Mouse (Mus musculus): ENCODE measurements around the gene Iqck. TPM values are rescaled to one million over a fixed set of nuclear protein-coding genes. Genes with fewer than 3 reads are reported as not detected.

Iqck gene
- total RNA-seq, 2 experiments from 2014 or later: 0.10 to 0.59 TPM

- DNase-seq: peak in 1 of 2 experiments; percentile 12
Observed at GRCm38 (mm10) chr7:118911571-118911970, 56.0 kb downstream of the Iqck start.

- peak in 1 of 2 experiments; percentile 7 for DNase-seq
Observed at GRCm38 (mm10) chr7:118912049-118912490, 56.5 kb downstream of the Iqck start.

GRCm38 (mm10) chr7:118914561-118915165, 59.1 kb downstream of the Iqck start:
- no peak for DNase-seq

- DNase-seq: no peak
Observed at GRCm38 (mm10) chr7:118919261-118920006, 63.9 kb downstream of the Iqck start.

- peak; percentile 19 to 63 for DNase-seq
Observed at GRCm38 (mm10) chr7:118922441-118923202, 67.1 kb downstream of the Iqck start.

- DNase-seq: no peak
Observed at GRCm38 (mm10) chr7:118925547-118925946, 70.0 kb downstream of the Iqck start.

- no peak for DNase-seq
Observed at GRCm38 (mm10) chr7:118926516-118927260, 71.1 kb downstream of the Iqck start.

GRCm38 (mm10) chr7:118927279-118927678, 71.7 kb downstream of the Iqck start:
- DNase-seq: no peak

GRCm38 (mm10) chr7:118928316-118928715, 72.8 kb downstream of the Iqck start:
- DNase-seq: no peak

- DNase-seq: no peak
Observed at GRCm38 (mm10) chr7:118928916-118929315, 73.4 kb downstream of the Iqck start.

GRCm38 (mm10) chr7:118929601-118930311, 74.2 kb downstream of the Iqck start:
- DNase-seq: peak; percentile 70 to 89

- DNase-seq: peak; percentile 12 to 45
Observed at GRCm38 (mm10) chr7:118931502-118932395, 76.2 kb downstream of the Iqck start.

- peak; percentile 82 to 86 for DNase-seq
Observed at GRCm38 (mm10) chr7:118935306-118935705, 79.8 kb downstream of the Iqck start.

GRCm38 (mm10) chr7:118936844-118937243, 81.3 kb downstream of the Iqck start:
- DNase-seq: no peak

GRCm38 (mm10) chr7:118937469-118938387, 82.2 kb downstream of the Iqck start:
- peak; percentile 37 to 48 for DNase-seq

- DNase-seq: no peak
Observed at GRCm38 (mm10) chr7:118942297-118942696, 86.7 kb downstream of the Iqck start.

GRCm38 (mm10) chr7:118943170-118943569, 87.6 kb downstream of the Iqck start:
- DNase-seq: no peak

- no peak for DNase-seq
Observed at GRCm38 (mm10) chr7:118944884-118945283, 89.3 kb downstream of the Iqck start.

GRCm38 (mm10) chr7:118947241-118947640, 91.7 kb downstream of the Iqck start:
- DNase-seq: no peak
